Mouse (Mus musculus) effector memory CD4-positive, alpha-beta T cell, adult 7 months (primary cell): ENCODE results near the gene Catsperz. TPM values are rescaled to one million over a fixed set of nuclear protein-coding genes. Genes with fewer than 3 reads are reported as not detected.

Experiments
- polyA plus RNA-seq: library from polyadenylated mRNA; unstranded; fragments of 100-300 nt; shearing (Covaris generic); gene quantifications from one replicate; pipeline ENCODE4 v1.2.1, GENCODE M21; 2017

The Catsperz gene
- polyA plus RNA-seq: not detected

DNA sequence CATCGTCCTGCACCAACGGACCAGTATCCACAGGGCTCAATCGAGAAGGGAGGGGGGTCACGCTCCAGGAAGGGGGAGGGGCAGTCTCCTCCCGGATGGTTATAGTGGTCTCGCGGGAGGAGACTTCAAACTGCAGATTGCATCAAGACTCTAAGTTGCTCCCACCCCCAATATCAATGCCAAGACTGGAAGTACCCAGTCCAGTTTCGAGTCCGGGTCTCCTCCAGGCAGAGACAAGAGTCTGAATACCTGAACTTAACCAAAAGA is at the start of gene Catsperz:
TSS of gene Catsperz (minus strand) at position 74 of the 267 bp plus-strand sequence.

DNA sequence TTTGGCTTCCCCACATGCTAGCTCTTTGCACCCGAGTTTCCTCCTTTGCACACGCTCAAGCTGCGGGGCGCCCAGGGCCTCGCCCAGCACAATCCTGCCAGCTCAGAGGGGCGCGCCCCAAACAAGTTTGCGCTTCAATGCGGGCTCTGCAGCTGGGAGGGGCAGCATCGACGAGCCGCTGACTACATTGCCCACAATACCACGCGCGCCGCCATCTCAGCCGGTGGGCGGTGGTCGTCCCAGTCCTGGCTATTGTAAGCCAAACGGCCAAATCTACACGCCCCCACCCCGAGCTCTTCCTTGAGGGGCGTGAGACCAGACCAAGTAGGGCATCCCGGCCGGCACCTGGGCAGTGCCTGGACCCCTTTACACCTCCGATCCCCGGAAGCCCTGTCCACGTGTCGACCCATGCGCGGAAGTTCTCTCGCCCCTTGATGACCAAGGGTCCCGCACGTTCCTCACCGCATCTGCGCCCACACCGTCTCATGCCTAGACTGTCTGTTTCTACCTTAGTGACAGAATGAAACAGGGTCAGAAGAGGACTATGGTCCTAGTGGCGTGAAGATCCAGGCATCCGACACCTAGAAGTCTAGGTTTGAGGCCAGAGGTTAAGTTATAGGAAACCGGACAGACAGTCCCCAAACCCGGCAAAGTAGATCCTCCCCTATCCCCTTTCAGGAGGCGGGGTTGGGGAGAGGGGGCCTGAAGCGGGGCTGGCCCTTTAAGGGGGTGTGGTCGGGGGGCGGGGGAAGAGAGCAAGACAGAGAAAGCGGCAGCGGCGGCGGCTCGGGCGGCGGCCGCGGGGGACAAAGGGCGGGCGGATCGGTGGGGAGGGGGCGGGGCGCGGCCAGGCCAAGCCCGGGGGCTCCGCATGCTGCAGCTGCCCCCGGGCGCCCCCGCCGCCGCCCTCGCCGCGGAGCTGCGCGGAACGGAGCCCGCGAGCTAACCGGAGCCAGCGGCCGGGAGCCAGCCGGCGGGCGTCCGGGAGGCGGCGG is 49.3 kb upstream of the Catsperz start, which contains the start of gene Ppp1r14b:
TSS of gene Ppp1r14b (plus strand) at position 758 of the 995 bp plus-strand sequence.

GRCm38 (mm10) chr19:6942249-6942691 is 17.1 kb upstream of the Catsperz start, which contains the start of gene Gpr137:
Gene Gpr137, minus strand, starts transcription at chr19:6942480.

GRCm38 (mm10) chr19:6941372-6942248 is 16.4 kb upstream of the Catsperz start, which contains the start of gene Bad:
Gene Bad, plus strand, starts transcription at chr19:6941861.

DNA sequence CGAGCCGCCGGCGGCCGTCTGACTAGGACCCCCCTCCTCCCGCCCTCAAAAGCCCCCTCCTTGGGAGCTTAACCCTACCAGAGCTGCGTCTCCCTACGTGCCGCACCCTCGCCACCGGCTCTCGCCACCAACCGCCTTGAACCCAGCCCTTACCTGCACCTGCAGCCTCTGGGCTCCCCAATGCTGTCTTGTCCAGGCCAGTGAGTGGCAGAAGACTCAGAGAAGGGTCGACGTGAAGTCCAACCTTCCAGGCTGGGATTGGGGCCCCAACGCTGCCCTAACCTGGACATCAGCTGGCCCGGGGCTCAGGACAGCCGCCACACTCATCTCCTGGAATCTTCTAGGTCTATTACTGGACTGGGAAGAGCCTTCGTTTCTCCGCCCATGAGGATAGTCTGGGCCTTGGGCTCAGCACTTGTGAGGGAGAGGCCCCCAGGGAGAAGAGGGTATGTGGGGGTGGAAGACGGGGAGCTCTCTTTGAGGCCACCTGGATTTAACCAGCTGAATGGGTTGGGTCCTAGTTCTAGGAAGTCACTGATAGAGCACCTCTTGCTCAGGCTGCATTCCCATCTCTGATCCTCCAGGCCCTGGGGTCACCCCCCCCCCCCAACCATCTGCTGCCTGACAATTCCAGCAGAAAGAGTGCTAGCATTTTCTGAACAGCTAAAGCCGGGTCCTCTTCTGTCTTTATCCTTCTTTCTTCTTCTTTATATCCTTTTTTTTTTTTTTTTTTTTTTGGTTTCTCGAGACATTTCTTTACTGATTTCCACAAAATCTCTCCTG is 9.2 kb upstream of the Catsperz start, which contains the start of gene Kcnk4:
TSS of gene Kcnk4 (minus strand) at position 321 of the 783 bp plus-strand sequence.

GRCm38 (mm10) chr19:6921647-6922567 is 3.3 kb downstream of the Catsperz start, which contains the start of gene Esrra:
Gene Esrra, minus strand, starts transcription at chr19:6921813.

DNA sequence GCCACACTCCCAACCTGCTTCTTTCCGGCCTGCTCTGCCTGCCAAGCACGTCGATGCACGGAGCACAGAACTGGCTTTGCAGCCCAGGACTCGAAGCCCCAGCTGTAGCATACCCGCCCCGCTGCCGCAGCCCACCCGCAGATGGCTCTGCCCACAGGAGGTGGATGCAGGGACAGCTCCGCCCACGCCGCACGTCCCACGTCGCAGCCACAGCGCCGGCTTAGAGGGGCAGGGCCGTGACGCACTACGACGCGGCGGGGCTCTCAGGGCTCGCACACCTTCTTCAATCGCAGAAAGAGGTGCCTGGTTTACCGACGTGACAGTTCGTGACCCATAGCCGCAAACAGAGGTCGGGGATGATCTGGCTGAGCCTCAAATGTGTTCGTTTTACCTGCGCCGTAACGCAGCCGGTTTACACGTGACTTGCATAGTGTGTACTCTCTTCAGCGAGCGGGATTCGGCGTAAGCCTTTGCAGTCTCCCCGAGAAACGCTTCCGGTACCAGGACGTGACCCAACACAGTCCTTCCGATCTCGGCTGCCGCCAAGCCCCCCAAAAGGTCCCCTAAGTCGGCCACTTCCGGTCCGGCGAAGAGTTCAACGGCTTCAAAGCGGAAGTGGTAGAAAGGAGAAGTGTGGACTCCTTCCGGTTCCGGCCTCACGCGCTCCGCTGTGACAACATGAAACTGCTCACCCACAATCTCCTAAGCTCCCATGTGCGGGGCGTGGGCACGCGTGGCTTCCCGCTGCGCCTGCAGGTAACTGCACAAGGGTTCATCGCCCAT is 15.5 kb downstream of the Catsperz start, which contains the start of the genes Trmt112 and Prdx5:
TSS of gene Trmt112 (plus strand) at position 192 of the 783 bp plus-strand sequence.
TSS of gene Prdx5 (minus strand) at position 600 of the 783 bp plus-strand sequence.

Other genes starting within 250 kb of the Catsperz start
- 34.8 TPM for gene Rps6ka4, start 84.7 kb downstream of the Catsperz start, polyA plus RNA-seq
- gene Ccdc88b, start 67.2 kb downstream of the Catsperz start, polyA plus RNA-seq: 52.3 TPM
- 128 TPM for gene Trmt112, start 15.7 kb downstream of the Catsperz start, polyA plus RNA-seq
- gene Prdx5, start 15.3 kb downstream of the Catsperz start, polyA plus RNA-seq: 157 TPM
- 17.7 TPM for gene Esrra, start 3.6 kb downstream of the Catsperz start, polyA plus RNA-seq
- gene Kcnk4, start 9.1 kb upstream of the Catsperz start, polyA plus RNA-seq: 1.1 TPM
- gene Bad, start 16.5 kb upstream of the Catsperz start, polyA plus RNA-seq: 10.4 TPM
- gene Gpr137, start 17.1 kb upstream of the Catsperz start, polyA plus RNA-seq: 8.6 TPM
- 89.2 TPM for gene Ppp1r14b, start 49.6 kb upstream of the Catsperz start, polyA plus RNA-seq
- gene Plcb3, start 51.1 kb upstream of the Catsperz start, polyA plus RNA-seq: 10.4 TPM
- gene Fkbp2, start 55.1 kb upstream of the Catsperz start, polyA plus RNA-seq: 18.3 TPM
- 7.6 TPM for gene Vegfb, start 62.3 kb upstream of the Catsperz start, polyA plus RNA-seq
- gene Dnajc4, start 67.2 kb upstream of the Catsperz start, polyA plus RNA-seq: 46.4 TPM
- gene Nudt22, start 70.7 kb upstream of the Catsperz start, polyA plus RNA-seq: 13.0 TPM
- gene Trpt1, start 70.8 kb upstream of the Catsperz start, polyA plus RNA-seq: 6.6 TPM
- gene Fermt3, start 94.1 kb upstream of the Catsperz start, polyA plus RNA-seq: 194 TPM
- gene Stip1, start 114.6 kb upstream of the Catsperz start, polyA plus RNA-seq: 217 TPM
- 16.7 TPM for gene Macrod1, start 131.4 kb upstream of the Catsperz start, polyA plus RNA-seq
- gene Flrt1, start 180.3 kb upstream of the Catsperz start, polyA plus RNA-seq: 0.11 TPM